Mouse (Mus musculus): Measurements from ENCODE around the gene Cyth3. TPM values are rescaled to one million over a fixed set of nuclear protein-coding genes. Genes with fewer than 3 reads are reported as not detected.

Gene Cyth3
- polyA plus RNA-seq, 1 experiment from 2014 or later, result 29.4 TPM

DNA sequence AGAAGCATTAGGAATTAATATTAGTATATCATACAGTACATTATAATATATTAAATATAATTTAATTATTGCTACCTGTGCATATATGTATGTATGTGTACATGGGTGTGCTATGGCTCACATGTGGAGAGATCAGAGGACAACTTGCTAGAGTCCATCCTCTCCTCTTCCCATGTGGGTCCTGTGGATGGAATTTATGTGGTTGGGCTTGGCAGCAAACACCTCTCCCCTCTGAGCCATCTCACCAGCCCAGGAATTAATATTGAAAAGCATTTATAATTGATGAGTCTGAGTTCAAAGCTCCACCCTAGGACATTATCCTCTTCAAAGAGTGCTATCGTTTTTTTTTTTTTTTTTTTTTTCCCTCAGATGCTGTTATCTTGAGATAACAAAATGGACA is 2.1 kb upstream of the Cyth3 start:
- Histone ChIP-seq H3K9me3 (ENCODE audit: control insufficient read depth, low read length) (no peaks in the 10 kb centered on the region), H3K27me3 (ENCODE audit: control insufficient read depth, insufficient read depth, low read length) (no peaks in the 10 kb centered on the region), H3K4me1 (replicated peaks; ENCODE audit: control insufficient read depth, insufficient read depth, low read length) (peaks cover 7% of the 10 kb centered on the region; the same call in 1 of the 2 replicates), H3K27ac (ENCODE audit: low read depth, low read length) (no peak overlapping the region), H3K36me3 (ENCODE audit: control insufficient read depth, insufficient read depth, low read length) (no peaks in the 10 kb centered on the region), H3K4me3 (ENCODE audit: low read depth, low read length) (no peak overlapping the region), H3K9ac (ENCODE audit: low read length) (no peak overlapping the region), H3K4me2 (ENCODE audit: low read depth, low read length, severe bottlenecking) (no peak overlapping the region)
- DNase-seq (ENCODE audit: low spot score) (no peak), ATAC-seq (replicated peaks; ENCODE audit: low FRiP score) (no peak)
- 77% methylated on average over 1 of the region's 1 CpGs for WGBS

DNA sequence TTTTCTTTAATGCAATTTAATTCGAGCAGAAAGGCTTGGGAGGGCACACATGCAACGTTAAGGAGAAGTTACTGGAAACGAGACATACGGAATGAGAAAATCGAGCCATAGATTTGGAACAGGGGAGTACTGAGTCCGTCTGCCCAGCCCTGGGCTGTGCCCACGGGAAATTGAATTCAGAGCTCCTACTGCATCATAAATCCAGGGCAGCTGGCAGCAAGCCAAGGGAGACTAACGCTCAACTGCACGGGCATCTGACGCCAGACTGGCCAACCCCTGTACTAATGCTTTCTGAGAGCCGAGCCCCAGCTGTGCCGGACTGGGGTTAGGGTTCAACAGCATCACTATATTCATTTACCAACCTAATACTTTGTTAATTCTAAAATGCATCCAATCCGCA is 1.3 kb upstream of the Cyth3 start:
- H3K4me2 ChIP-seq (ENCODE audit: low read depth, low read length, severe bottlenecking), result no peak overlapping the region
- H3K4me1 ChIP-seq (replicated peaks; ENCODE audit: control insufficient read depth, insufficient read depth, low read length), result peaks cover 7% of the 10 kb centered on the region; the same call in 1 of the 2 replicates
- H3K4me3 ChIP-seq (ENCODE audit: low read depth, low read length), result no peak overlapping the region
- DNase-seq (ENCODE audit: low spot score) (no peak), ATAC-seq (replicated peaks; ENCODE audit: low FRiP score) (no peak)
- no peaks in the 10 kb centered on the region for H3K9me3 ChIP-seq (ENCODE audit: control insufficient read depth, low read length)
- no peak overlapping the region for H3K9ac ChIP-seq (ENCODE audit: low read length)
- H3K27me3 ChIP-seq (ENCODE audit: control insufficient read depth, insufficient read depth, low read length), result no peaks in the 10 kb centered on the region
- WGBS, result 70% methylated on average over 13 of the region's 13 CpGs
- no peak overlapping the region for H3K27ac ChIP-seq (ENCODE audit: low read depth, low read length)
- H3K36me3 ChIP-seq (ENCODE audit: control insufficient read depth, insufficient read depth, low read length), result no peaks in the 10 kb centered on the region

DNA sequence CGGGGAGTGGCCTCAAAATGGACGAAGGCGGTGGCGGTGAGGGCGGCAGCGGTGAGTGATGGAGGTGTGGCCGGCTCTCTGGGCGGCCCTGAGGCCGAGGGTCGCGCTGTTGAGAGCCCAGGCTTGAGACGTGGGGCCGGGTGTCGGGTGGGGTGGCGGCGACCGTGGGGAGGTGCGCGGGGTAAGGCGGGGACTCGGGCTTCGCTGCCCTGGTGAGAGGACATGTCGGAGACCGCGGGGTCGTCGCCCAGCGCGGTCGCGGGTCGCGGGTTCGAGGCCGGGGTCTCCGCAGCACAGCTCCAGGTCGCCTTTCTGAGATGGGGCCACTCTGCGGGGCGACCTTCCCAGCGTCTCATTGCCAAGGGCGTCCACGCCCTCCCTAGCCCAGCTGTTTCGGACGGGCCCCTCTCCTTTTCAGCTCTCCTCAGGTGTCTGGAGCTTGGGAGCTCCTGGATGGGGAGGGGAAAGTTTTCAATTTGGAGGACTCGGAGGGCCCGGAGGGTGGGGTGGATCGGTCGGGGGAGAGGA is 440 bp downstream of the Cyth3 start:
- Histone ChIP-seq H3K27me3 (ENCODE audit: control insufficient read depth, insufficient read depth, low read length) (no peaks in the 10 kb centered on the region), H3K4me1 (replicated peaks; ENCODE audit: control insufficient read depth, insufficient read depth, low read length) (peaks cover 7% of the 10 kb centered on the region; the same call in 1 of the 2 replicates), H3K9ac (ENCODE audit: low read length) (peak overlapping the region; percentile 83), H3K4me2 (ENCODE audit: low read depth, low read length, severe bottlenecking) (peak overlapping the region; percentile 77), H3K27ac (ENCODE audit: low read depth, low read length) (0 out of 2 replicates have a peak overlapping the region, but pooled peaks have one; percentile 50), H3K9me3 (ENCODE audit: control insufficient read depth, low read length) (no peaks in the 10 kb centered on the region), H3K4me3 (ENCODE audit: low read depth, low read length) (peak overlapping the region; percentile 87), H3K36me3 (ENCODE audit: control insufficient read depth, insufficient read depth, low read length) (no peaks in the 10 kb centered on the region)
- DNase-seq (ENCODE audit: low spot score) (no peak), ATAC-seq (replicated peaks; ENCODE audit: low FRiP score) (peak; percentile 81)
- under 1% methylated on average over 48 of the region's 48 CpGs for WGBS

DNA sequence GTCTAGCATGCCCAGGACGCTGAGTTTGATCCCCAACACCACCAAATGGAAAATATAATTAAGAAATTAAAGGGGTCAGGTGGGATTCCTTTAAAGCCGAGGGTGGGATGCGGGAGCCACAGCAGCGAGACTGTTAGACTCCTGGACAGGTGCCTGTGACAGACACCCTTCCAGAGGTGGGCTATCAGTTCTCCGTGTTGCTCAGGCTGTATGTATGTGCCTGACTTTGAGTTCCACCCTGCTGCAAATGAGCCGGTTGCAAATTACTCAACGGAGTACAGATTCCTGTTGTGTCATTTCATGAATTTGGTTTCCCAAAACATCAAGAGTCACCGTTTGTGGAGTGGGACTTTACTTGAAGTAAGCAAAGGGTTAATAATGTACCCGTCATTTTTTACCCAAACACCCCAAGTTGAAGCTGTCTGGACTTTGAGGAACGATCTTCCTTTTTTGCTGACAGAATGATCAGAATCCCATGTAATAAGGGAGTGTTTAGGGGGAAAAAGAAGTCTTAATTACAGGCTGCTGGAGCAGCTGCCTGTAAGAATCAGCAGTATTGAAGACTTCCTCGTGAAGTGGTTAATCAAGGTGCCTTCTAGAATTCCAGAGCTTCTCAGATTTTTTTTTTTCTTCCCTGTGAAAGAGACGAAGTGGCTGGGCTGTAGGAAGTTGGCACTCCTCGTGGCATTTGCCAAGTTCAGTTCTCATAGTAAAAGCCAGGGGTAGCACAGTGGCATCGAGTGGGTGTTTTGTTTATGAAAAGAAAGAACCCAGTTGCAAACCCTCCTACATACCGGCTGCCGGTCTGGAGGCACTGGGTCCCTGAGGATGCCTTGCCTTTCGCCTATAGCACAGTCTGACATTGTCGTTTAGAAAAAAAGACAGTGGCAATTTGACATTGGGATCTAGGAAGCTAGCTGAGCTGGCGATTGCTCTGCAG is 1.4 kb downstream of the Cyth3 start:
- Histone ChIP-seq H3K4me2 (ENCODE audit: low read depth, low read length, severe bottlenecking) (peak overlapping the region; percentile 77; the same call in 1 of the 2 replicates), H3K4me3 (ENCODE audit: low read depth, low read length) (peak overlapping the region; percentile 87), H3K9me3 (ENCODE audit: control insufficient read depth, low read length) (no peaks in the 10 kb centered on the region), H3K36me3 (ENCODE audit: control insufficient read depth, insufficient read depth, low read length) (no peaks in the 10 kb centered on the region), H3K27ac (ENCODE audit: low read depth, low read length) (no peak overlapping the region), H3K4me1 (replicated peaks; ENCODE audit: control insufficient read depth, insufficient read depth, low read length) (peaks cover 7% of the 10 kb centered on the region; the same call in 1 of the 2 replicates), H3K9ac (ENCODE audit: low read length) (no peak overlapping the region), H3K27me3 (ENCODE audit: control insufficient read depth, insufficient read depth, low read length) (no peaks in the 10 kb centered on the region)
- DNase-seq (ENCODE audit: low spot score), result no peak
- no peak for ATAC-seq (replicated peaks; ENCODE audit: low FRiP score)
- 67% methylated on average over 19 of the region's 19 CpGs for WGBS

DNA sequence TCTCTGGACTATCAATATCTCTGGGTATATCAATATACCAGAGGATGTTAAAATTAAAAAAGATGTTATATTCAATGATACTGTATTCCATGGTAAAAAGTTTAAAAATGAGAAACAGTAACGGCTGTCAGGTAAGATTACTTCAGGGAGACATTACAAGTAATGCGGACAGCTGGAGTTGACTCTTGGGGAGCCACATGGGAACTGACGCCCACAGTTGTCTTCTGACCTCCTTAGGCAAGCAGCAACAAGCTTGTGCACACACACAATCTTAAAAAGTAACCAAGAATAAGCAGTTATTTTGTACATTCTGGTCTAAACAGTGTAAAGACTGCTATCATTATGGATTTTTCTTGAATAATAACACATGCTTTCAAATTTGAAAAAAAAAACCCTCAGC is 2.2 kb downstream of the Cyth3 start:
- H3K27me3 ChIP-seq (ENCODE audit: control insufficient read depth, insufficient read depth, low read length), result no peaks in the 10 kb centered on the region
- no peak overlapping the region for H3K4me3 ChIP-seq (ENCODE audit: low read depth, low read length)
- no peak overlapping the region for H3K4me2 ChIP-seq (ENCODE audit: low read depth, low read length, severe bottlenecking)
- no peak for ATAC-seq (replicated peaks; ENCODE audit: low FRiP score)
- H3K9me3 ChIP-seq (ENCODE audit: control insufficient read depth, low read length), result no peaks in the 10 kb centered on the region
- 87% methylated on average over 3 of the region's 3 CpGs for WGBS
- DNase-seq (ENCODE audit: low spot score), result no peak
- peaks cover 7% of the 10 kb centered on the region; the same call in 1 of the 2 replicates for H3K4me1 ChIP-seq (replicated peaks; ENCODE audit: control insufficient read depth, insufficient read depth, low read length)
- no peak overlapping the region for H3K27ac ChIP-seq (ENCODE audit: low read depth, low read length)
- no peak overlapping the region for H3K9ac ChIP-seq (ENCODE audit: low read length)
- H3K36me3 ChIP-seq (ENCODE audit: control insufficient read depth, insufficient read depth, low read length), result no peaks in the 10 kb centered on the region

DNA sequence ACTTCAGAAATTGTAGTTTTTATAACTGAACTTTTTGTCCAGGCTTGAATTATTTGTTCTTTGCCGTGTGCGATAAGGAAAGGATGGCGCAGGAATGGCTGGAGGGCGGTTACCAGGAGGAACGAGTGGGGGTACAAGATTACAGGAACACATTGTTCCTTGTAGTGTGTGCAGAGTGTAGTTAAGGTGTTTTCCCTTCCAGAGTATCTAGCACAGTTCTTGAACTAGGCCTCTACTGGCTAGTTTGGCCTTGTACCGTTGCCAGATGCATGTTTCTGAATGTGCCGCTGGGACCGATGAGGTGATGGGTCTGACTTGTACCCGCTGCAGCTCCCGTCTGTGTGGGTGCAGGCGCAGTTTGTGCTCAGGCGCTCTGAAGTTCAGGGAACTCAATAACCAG is 3.2 kb downstream of the Cyth3 start:
- no peak overlapping the region for H3K4me2 ChIP-seq (ENCODE audit: low read depth, low read length, severe bottlenecking)
- H3K9ac ChIP-seq (ENCODE audit: low read length), result no peak overlapping the region
- no peaks in the 10 kb centered on the region for H3K27me3 ChIP-seq (ENCODE audit: control insufficient read depth, insufficient read depth, low read length)
- DNase-seq (ENCODE audit: low spot score) (no peak), ATAC-seq (replicated peaks; ENCODE audit: low FRiP score) (no peak)
- H3K4me1 ChIP-seq (replicated peaks; ENCODE audit: control insufficient read depth, insufficient read depth, low read length), result peaks cover 7% of the 10 kb centered on the region; the same call in 1 of the 2 replicates
- no peak overlapping the region for H3K27ac ChIP-seq (ENCODE audit: low read depth, low read length)
- no peaks in the 10 kb centered on the region for H3K9me3 ChIP-seq (ENCODE audit: control insufficient read depth, low read length)
- H3K4me3 ChIP-seq (ENCODE audit: low read depth, low read length), result no peak overlapping the region
- H3K36me3 ChIP-seq (ENCODE audit: control insufficient read depth, insufficient read depth, low read length), result no peaks in the 10 kb centered on the region
- WGBS, result 83% methylated on average over 12 of the region's 12 CpGs

DNA sequence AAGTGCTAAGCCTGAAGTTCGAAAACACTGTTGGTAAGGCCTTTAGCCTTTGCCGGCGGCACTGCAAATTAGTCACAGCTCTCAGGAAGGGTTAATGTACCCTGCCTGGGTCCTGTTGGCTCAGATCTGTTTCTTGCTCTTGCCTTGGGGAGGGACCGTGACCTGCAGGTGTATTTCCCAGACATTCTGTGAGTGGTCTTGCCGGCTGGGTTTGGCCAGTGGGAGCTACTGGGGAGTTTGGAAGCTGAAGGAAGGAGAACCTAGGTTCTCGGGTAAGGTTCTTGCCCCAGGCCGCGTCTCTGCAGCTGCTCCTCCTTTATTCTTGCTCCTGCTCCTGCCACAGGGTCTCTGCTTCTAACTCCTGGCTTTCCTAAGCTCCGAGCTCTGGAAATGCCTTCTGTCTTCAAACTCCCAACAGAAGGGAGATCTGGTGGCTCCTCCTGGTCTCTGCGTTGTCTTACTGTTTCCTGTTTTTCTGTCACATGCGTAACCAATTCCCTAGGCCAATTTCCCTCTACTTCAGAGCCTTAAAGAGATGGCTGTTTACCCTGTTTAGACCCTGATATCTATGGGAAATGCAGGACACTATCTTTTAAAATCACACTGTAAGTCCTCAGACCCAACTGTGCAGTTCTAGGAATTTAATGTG is 3.8 kb downstream of the Cyth3 start:
- DNase-seq (ENCODE audit: low spot score), result no peak
- no peaks in the 10 kb centered on the region for H3K36me3 ChIP-seq (ENCODE audit: control insufficient read depth, insufficient read depth, low read length)
- H3K4me2 ChIP-seq (ENCODE audit: low read depth, low read length, severe bottlenecking), result no peak overlapping the region
- H3K27ac ChIP-seq (ENCODE audit: low read depth, low read length), result no peak overlapping the region
- no peak for ATAC-seq (replicated peaks; ENCODE audit: low FRiP score)
- no peaks in the 10 kb centered on the region for H3K27me3 ChIP-seq (ENCODE audit: control insufficient read depth, insufficient read depth, low read length)
- H3K4me1 ChIP-seq (replicated peaks; ENCODE audit: control insufficient read depth, insufficient read depth, low read length), result peaks cover 7% of the 10 kb centered on the region; the same call in 1 of the 2 replicates
- H3K9ac ChIP-seq (ENCODE audit: low read length), result no peak overlapping the region
- WGBS, result 73% methylated on average over 11 of the region's 11 CpGs
- H3K9me3 ChIP-seq (ENCODE audit: control insufficient read depth, low read length), result no peaks in the 10 kb centered on the region
- H3K4me3 ChIP-seq (ENCODE audit: low read depth, low read length), result no peak overlapping the region

DNA sequence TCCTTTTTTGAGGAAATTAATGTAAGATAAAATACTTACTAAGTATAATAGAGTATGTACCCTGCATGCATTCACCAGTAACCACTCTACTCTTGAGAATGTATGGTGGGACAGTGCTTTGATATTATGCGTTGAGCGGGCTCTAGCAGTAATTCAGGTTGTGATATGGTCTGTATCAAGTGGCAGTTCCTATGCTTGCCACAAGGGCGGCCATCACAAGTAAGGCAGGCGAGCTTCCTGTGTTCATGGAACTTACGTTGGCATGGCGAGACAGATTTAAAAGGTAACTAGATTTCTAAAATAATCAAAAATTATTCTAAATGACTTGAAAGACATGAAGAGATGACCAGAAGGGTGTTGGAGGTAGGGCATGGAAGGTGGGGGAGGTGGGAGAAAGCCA is 5.3 kb downstream of the Cyth3 start:
- DNase-seq (ENCODE audit: low spot score) (no peak), ATAC-seq (replicated peaks; ENCODE audit: low FRiP score) (no peak)
- Histone ChIP-seq H3K27ac (ENCODE audit: low read depth, low read length) (no peak overlapping the region), H3K27me3 (ENCODE audit: control insufficient read depth, insufficient read depth, low read length) (no peaks in the 10 kb centered on the region), H3K36me3 (ENCODE audit: control insufficient read depth, insufficient read depth, low read length) (no peaks in the 10 kb centered on the region), H3K9me3 (ENCODE audit: control insufficient read depth, low read length) (no peaks in the 10 kb centered on the region), H3K9ac (ENCODE audit: low read length) (no peak overlapping the region), H3K4me2 (ENCODE audit: low read depth, low read length, severe bottlenecking) (no peak overlapping the region), H3K4me3 (ENCODE audit: low read depth, low read length) (no peak overlapping the region), H3K4me1 (replicated peaks; ENCODE audit: control insufficient read depth, insufficient read depth, low read length) (peaks cover 2% of the 10 kb centered on the region; the same call in 1 of the 2 replicates)
- 94% methylated on average over 6 of the region's 6 CpGs for WGBS
